ENCODE assay signal across 19 mouse cellular contexts in the genomic region with DNA sequence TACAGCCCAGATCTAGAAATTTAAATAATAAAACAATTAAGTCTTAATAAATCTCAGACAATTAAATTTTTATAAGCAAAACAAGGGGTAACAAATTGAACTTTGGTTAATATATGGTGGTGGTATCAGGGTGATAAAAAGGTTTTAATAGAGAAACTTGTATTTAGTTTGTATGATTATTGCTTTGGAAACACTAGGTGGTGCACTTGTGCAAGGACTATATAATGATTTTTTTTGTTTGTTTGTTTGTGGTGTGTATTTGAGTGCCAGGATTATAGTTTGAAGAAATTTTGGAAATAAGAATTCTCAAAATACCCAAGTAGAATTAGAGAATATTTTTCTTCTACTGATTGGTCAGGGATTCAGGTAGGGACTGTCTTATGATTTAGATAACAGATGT. TPM values are rescaled to one million over a fixed set of nuclear protein-coding genes. Genes with fewer than 3 reads are reported as not detected.
DNase-seq lines count a peak whose midpoint lies in the region; ATAC-seq and TF ChIP-seq lines count a peak whose summit lies in the region.
"Had no signal": no experiment of that assay in that cellular context is flagged by ENCODE, and none has a peak within 500 bp of the region (broad histone marks: within the 10 kb centered on the region; RNA-seq: fewer than 3 reads in every experiment).

No protein-coding gene starts in this region.

- no peaks in the 10 kb centered on the region for H3K9me3 ChIP-seq in intestine, postnatal 0 days (ENCODE audit: control insufficient read depth)
- H3K9me3 ChIP-seq in intestine, embryonic 15.5 days = no peaks in the 10 kb centered on the region
- no peaks in the 10 kb centered on the region for H3K9me3 ChIP-seq in midbrain, postnatal 0 days (ENCODE audit: low read length)
- no peaks in the 10 kb centered on the region for H3K9me3 ChIP-seq in midbrain, embryonic 16.5 days (replicated peaks; ENCODE audit: control insufficient read depth, low read length, poor library complexity, severe bottlenecking)
- H3K9me3 ChIP-seq: embryonic facial prominence, embryonic 13.5 days; kidney, embryonic 15.5 days; limb, embryonic 12.5 days; liver, embryonic 15.5 days; midbrain, embryonic 12.5 days had no signal

- no peak overlapping the region for H3K27ac ChIP-seq in intestine, postnatal 0 days (ENCODE audit: low read depth, low read length)
- H3K27ac ChIP-seq in intestine, embryonic 15.5 days = no peak overlapping the region
- no peak overlapping the region for H3K27ac ChIP-seq in midbrain, postnatal 0 days (ENCODE audit: low read depth, low read length)
- no peak overlapping the region for H3K27ac ChIP-seq in midbrain, embryonic 16.5 days (ENCODE audit: low read length)
- H3K27ac ChIP-seq: embryonic facial prominence, embryonic 13.5 days; kidney, embryonic 15.5 days; limb, embryonic 12.5 days; liver, embryonic 15.5 days; macrophage; midbrain, embryonic 12.5 days had no signal

- H3K4me1 ChIP-seq in intestine, postnatal 0 days (replicated peaks; ENCODE audit: control insufficient read depth, insufficient read depth, low read length) = no peaks in the 10 kb centered on the region
- no peaks in the 10 kb centered on the region for H3K4me1 ChIP-seq in intestine, embryonic 15.5 days (replicated peaks)
- H3K4me1 ChIP-seq in midbrain, postnatal 0 days (ENCODE audit: insufficient read depth, low read length) = no peaks in the 10 kb centered on the region
- no peaks in the 10 kb centered on the region for H3K4me1 ChIP-seq in midbrain, embryonic 16.5 days (ENCODE audit: control insufficient read depth, insufficient read depth, low read length)
- H3K4me1 ChIP-seq: embryonic facial prominence, embryonic 13.5 days; kidney, embryonic 15.5 days; limb, embryonic 12.5 days; liver, embryonic 15.5 days; midbrain, embryonic 12.5 days had no signal

- ATAC-seq in intestine, postnatal 0 days = no peak
- no peak for ATAC-seq in intestine, embryonic 15.5 days
- ATAC-seq in midbrain, postnatal 0 days (ENCODE audit: low FRiP score) = no peak
- ATAC-seq in midbrain, embryonic 16.5 days = no peak

- H3K4me2 ChIP-seq in intestine, postnatal 0 days (replicated peaks; ENCODE audit: low read depth) = no peak overlapping the region
- no peak overlapping the region for H3K4me2 ChIP-seq in intestine, embryonic 15.5 days (replicated peaks)
- H3K4me2 ChIP-seq in midbrain, postnatal 0 days (ENCODE audit: low read depth, low read length, poor library complexity, severe bottlenecking) = no peak overlapping the region
- no peak overlapping the region for H3K4me2 ChIP-seq in midbrain, embryonic 16.5 days (ENCODE audit: low read length)
- H3K4me2 ChIP-seq: embryonic facial prominence, embryonic 13.5 days; heart, embryonic 11.5 days; kidney, embryonic 15.5 days; limb, embryonic 12.5 days; liver, embryonic 15.5 days; midbrain, embryonic 12.5 days had no signal

- peak; percentile 39 for TF ChIP-seq CTCF in intestine, postnatal 0 days (IDR thresholded peaks at IDR 0.05; ENCODE audit: low read depth)
- TF ChIP-seq CTCF in midbrain, postnatal 0 days (IDR thresholded peaks at IDR 0.05) = peak; percentile 66

- no peak overlapping the region for H3K4me3 ChIP-seq in intestine, postnatal 0 days (ENCODE audit: low read depth, low read length)
- no peak overlapping the region for H3K4me3 ChIP-seq in intestine, embryonic 15.5 days (replicated peaks)
- no peak overlapping the region for H3K4me3 ChIP-seq in midbrain, postnatal 0 days (ENCODE audit: low read depth, low read length)
- no peak overlapping the region for H3K4me3 ChIP-seq in midbrain, embryonic 16.5 days (ENCODE audit: low read depth, low read length)
- H3K4me3 ChIP-seq: embryonic facial prominence, embryonic 13.5 days; kidney, embryonic 15.5 days; limb, embryonic 12.5 days; liver, embryonic 15.5 days; midbrain, embryonic 12.5 days had no signal

- DNase-seq in midbrain, postnatal 0 days (ENCODE audit: low spot score) = peak; percentile 8
- peak; percentile 15 for DNase-seq in MN1 (ENCODE audit: low spot score)
- no peak for DNase-seq in kidney, adult 11 months
- no peak for DNase-seq in left cerebral cortex, adult 8-10 months (ENCODE audit: low spot score in 2 of 2)
- DNase-seq: adrenal gland, postnatal 36 days; cerebellum, adult 8-10 months; gastrocnemius, postnatal 25 days; heart, postnatal 36 days; right cerebral cortex, adult 18-20 months had no signal

- no peaks in the 10 kb centered on the region for H3K27me3 ChIP-seq in intestine, postnatal 0 days (replicated peaks; ENCODE audit: control insufficient read depth, insufficient read depth, low read length)
- H3K27me3 ChIP-seq in intestine, embryonic 15.5 days (replicated peaks) = no peaks in the 10 kb centered on the region
- H3K27me3 ChIP-seq in midbrain, postnatal 0 days (ENCODE audit: insufficient read depth, low read length) = no peaks in the 10 kb centered on the region
- H3K27me3 ChIP-seq in midbrain, embryonic 16.5 days (ENCODE audit: control insufficient read depth, insufficient read depth, low read depth, low read length) = no peaks in the 10 kb centered on the region
- H3K27me3 ChIP-seq: embryonic facial prominence, embryonic 13.5 days; kidney, embryonic 15.5 days; limb, embryonic 12.5 days; liver, embryonic 15.5 days; midbrain, embryonic 12.5 days had no signal

- no peaks in the 10 kb centered on the region for H3K36me3 ChIP-seq in intestine, postnatal 0 days (ENCODE audit: control insufficient read depth, insufficient read depth)
- H3K36me3 ChIP-seq in intestine, embryonic 15.5 days = no peaks in the 10 kb centered on the region
- H3K36me3 ChIP-seq in midbrain, postnatal 0 days (ENCODE audit: insufficient read depth, low read length) = no peaks in the 10 kb centered on the region
- H3K36me3 ChIP-seq in midbrain, embryonic 16.5 days (ENCODE audit: control insufficient read depth, insufficient read depth, low read length) = no peaks in the 10 kb centered on the region
- H3K36me3 ChIP-seq: embryonic facial prominence, embryonic 13.5 days; kidney, embryonic 15.5 days; limb, embryonic 12.5 days; liver, embryonic 15.5 days; midbrain, embryonic 12.5 days had no signal

- H3K9ac ChIP-seq in intestine, postnatal 0 days (ENCODE audit: low read depth, low read length) = no peak overlapping the region
- no peak overlapping the region for H3K9ac ChIP-seq in intestine, embryonic 15.5 days
- H3K9ac ChIP-seq in midbrain, postnatal 0 days (replicated peaks; ENCODE audit: low read length, poor library complexity, severe bottlenecking) = no peak overlapping the region
- H3K9ac ChIP-seq in midbrain, embryonic 16.5 days (ENCODE audit: low read depth, low read length) = no peak overlapping the region
- H3K9ac ChIP-seq: embryonic facial prominence, embryonic 13.5 days; kidney, embryonic 15.5 days; limb, embryonic 12.5 days; liver, embryonic 15.5 days; midbrain, embryonic 12.5 days had no signal

RNA-seq across cellular contexts. Expression of a gene that starts 43.7 kb away (rescaled TPM):
- polyA plus RNA-seq in intestine, postnatal 0 days (2015; fragmentation: Nextera tagmentation; extraction: Ambion mirVana) = 779 and 782 TPM in 2 replicates
- polyA plus RNA-seq in intestine, embryonic 15.5 days (2015; fragmentation: Nextera tagmentation; extraction: Ambion mirVana) = 556 and 583 TPM in 2 replicates
- 281 and 307 TPM in 2 replicates for total RNA-seq in midbrain, postnatal 0 days (2014; rRNA removed)
- 658 and 719 TPM in 2 replicates for polyA plus RNA-seq in midbrain, postnatal 0 days (2015; fragmentation: Nextera tagmentation; extraction: Ambion mirVana)
- polyA plus RNA-seq in midbrain, embryonic 16.5 days (2015; fragmentation: Nextera tagmentation; extraction: Ambion mirVana) = 544 and 589 TPM in 2 replicates
- 1,000 to 10,000 TPM in 2 of 4 experiments, 100 to 1,000 TPM in 2; 821 to 1,026 (median 921) TPM for total RNA-seq in left cerebral cortex, adult 8-10 months (2022)

RNA-seq across cellular contexts. Expression of a gene that starts 43.9 kb away (rescaled TPM):
- 1.4 and 2.8 TPM in 2 replicates for polyA plus RNA-seq in intestine, postnatal 0 days (2015; fragmentation: Nextera tagmentation; extraction: Ambion mirVana)
- 6.1 and 7.2 TPM in 2 replicates for polyA plus RNA-seq in intestine, embryonic 15.5 days (2015; fragmentation: Nextera tagmentation; extraction: Ambion mirVana)
- 12.9 and 15.7 TPM in 2 replicates for total RNA-seq in midbrain, postnatal 0 days (2014; rRNA removed)
- polyA plus RNA-seq in midbrain, postnatal 0 days (2015; fragmentation: Nextera tagmentation; extraction: Ambion mirVana) = 7.6 and 8.6 TPM in 2 replicates
- 11.5 and 13.1 TPM in 2 replicates for polyA plus RNA-seq in midbrain, embryonic 16.5 days (2015; fragmentation: Nextera tagmentation; extraction: Ambion mirVana)
- total RNA-seq in left cerebral cortex, adult 8-10 months (2022) = 10 to 100 TPM; 12.7 to 16.4 (median 14.1) TPM

Comparison
In these comparisons a context has a peak if more than half of its experiments do, and no peak if none do; other contexts are left out.
1. DNase-seq: peak in midbrain, postnatal 0 days (single experiment) and MN1 (single experiment); none in kidney, adult 11 months (single experiment) and left cerebral cortex, adult 8-10 months (0 of 2).